Mouse (Mus musculus) bone marrow macrophage, adult 2 months (primary cell): ENCODE data around the gene Nfix.

ENCODE experiments used
- CTCF ChIP-seq: IDR thresholded peaks from 2 replicates; pipeline ENCODE4 v1.5.1; 2012; ENCODE audit warnings: low read depth, mild to moderate bottlenecking, low read length, moderate library complexity
- POLR2A ChIP-seq: IDR thresholded peaks from 2 replicates; pipeline ENCODE4 v1.6.1; 2012; ENCODE audit warnings: mild to moderate bottlenecking, low read depth, low read length, borderline replicate concordance

DNA sequence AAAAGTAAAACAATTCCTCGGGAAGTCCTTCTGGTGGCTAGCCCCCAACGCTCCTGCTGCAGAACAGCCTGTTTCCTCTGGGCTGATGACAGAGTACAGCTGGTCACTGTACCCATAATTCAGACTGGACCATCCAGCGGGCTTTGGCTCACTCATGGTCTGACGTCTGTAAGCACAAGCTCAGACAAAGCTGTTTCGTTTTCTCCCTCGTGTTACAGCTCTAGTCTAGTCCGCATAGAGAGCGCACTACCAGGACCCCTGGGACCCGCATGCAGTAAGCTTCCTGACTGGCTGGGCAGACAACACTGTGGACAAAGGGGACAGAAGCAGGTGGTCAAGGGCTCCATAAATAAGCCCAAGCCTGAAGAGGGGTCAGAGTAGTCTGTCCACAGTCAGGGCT lies 33.7 kb downstream of the Nfix start:
- TF ChIP-seq POLR2A (no peak), CTCF (no peak)
